Mouse (Mus musculus) limb, embryonic 14.5 days (tissue): ENCODE measurements around the gene Prkca. TPM values are rescaled to one million over a fixed set of nuclear protein-coding genes. Genes with fewer than 3 reads are reported as not detected.

Source experiments
- ATAC-seq: fragments of 200-750 bp; cut with Nextera tagmentation; 2 replicates; pipeline ENCODE4 v1.8.0; 2017; ENCODE audit warnings: low read depth, moderate number of reproducible peaks, moderate TSS enrichment; ENCODE audit not compliant: low FRiP score
- DNase-seq: peaks from one replicate; pipeline ENCODE4 v3.0.0-alpha.2; 2015; ENCODE audit warnings: low spot score
- H3K27ac ChIP-seq: fragments of 300-500 bp; sonication (generic); replicated peaks from 2 replicates; pipeline ENCODE4 v1.5.1; 2014; ENCODE audit warnings: low read depth, mild to moderate bottlenecking, low read length, moderate library complexity, mixed read lengths
- H3K27me3 ChIP-seq: fragments of 300-500 bp; sonication (generic); 2 replicates; pipeline ENCODE4 v1.6.1; 2014; ENCODE audit warnings: low read length, mixed read lengths; ENCODE audit not compliant: control insufficient read depth, insufficient read depth
- H3K36me3 ChIP-seq: fragments of 300-500 bp; sonication (generic); 2 replicates; pipeline ENCODE4 v1.6.1; 2014; ENCODE audit warnings: mild to moderate bottlenecking, low read length, moderate library complexity, mixed read lengths; ENCODE audit not compliant: control insufficient read depth, insufficient read depth
- H3K4me1 ChIP-seq: fragments of 300-500 bp; sonication (generic); 2 replicates; pipeline ENCODE4 v1.6.1; 2014; ENCODE audit warnings: antibody characterized with exemption, low read length, mixed read lengths; ENCODE audit not compliant: control insufficient read depth, insufficient read depth
- H3K4me2 ChIP-seq: fragments of 300-500 bp; sonication (generic); replicated peaks from 2 replicates; pipeline ENCODE4 v1.6.1; 2014; ENCODE audit warnings: low read depth, mild to moderate bottlenecking, low read length, moderate library complexity; ENCODE audit not compliant: severe bottlenecking
- H3K4me3 ChIP-seq: fragments of 300-500 bp; sonication (generic); replicated peaks from 2 replicates; pipeline ENCODE4 v1.5.1; 2014; ENCODE audit warnings: low read length
- H3K9ac ChIP-seq: fragments of 300-500 bp; sonication (generic); 2 replicates; pipeline ENCODE4 v1.6.1; 2014; ENCODE audit warnings: mild to moderate bottlenecking, low read depth, low read length, moderate library complexity; ENCODE audit not compliant: severe bottlenecking
- H3K9me3 ChIP-seq: fragments of 300-500 bp; sonication (generic); 2 replicates; pipeline ENCODE4 v1.6.1; 2016; ENCODE audit warnings: low read length; ENCODE audit not compliant: control insufficient read depth
- POLR2A ChIP-seq: fragments of 200-500 bp; IDR thresholded peaks from 2 replicates; pipeline ENCODE4 v1.8.0; 2012; ENCODE audit warnings: inconsistent platforms, mild to moderate bottlenecking, moderate library complexity, borderline replicate concordance; ENCODE audit not compliant: insufficient read depth, insufficient read length; ENCODE audit errors: extremely low read depth
- WGBS: fragments of 180-500 bp; shearing (Covaris S2); extraction: QIAGEN DNeasy Blood & Tissue Kit; methylation state at CpG from one replicate; pipeline ENCODE4 v1.1.7; 2014; 5-methylcytosine and 5-hydroxymethylcytosine counted together
- polyA plus RNA-seq, 2 experiments: library from polyadenylated mRNA; depleted of rRNA in 1 of 2; stranded (reverse) in 1 of 2; unstranded in 1 of 2; fragments of >200 nt; fragmentation: Nextera tagmentation in 1 of 2; extraction: Ambion mirVana in 1 of 2; gene quantifications; 2 replicates each; pipeline versions ENCODE4 v1.2.1 to v1.2.3; 2012 to 2014

The Prkca gene
- polyA plus RNA-seq, 2 experiments: 9.0 to 16.3 TPM

DNA sequence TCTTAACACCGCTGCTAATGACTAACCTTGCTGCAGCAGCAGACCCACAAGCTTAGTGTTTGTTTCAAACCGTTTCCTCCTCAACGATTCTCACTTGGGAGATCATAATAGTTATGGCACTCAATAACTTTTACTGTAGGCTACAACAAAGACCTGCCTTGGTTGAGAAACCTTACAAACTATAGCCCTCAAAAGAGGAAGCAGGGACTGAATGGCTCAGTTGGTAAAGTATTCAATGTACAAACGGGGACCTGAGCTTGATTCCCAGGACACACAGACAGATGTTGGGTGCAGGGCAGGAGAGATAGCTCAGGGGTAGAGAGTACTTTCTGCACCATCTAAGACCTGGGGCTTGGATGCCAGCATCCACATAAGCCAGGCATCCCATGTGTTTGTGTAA lies 191.1 kb downstream of the Prkca start:
- no peaks in the 10 kb centered on the region for H3K27me3 ChIP-seq
- WGBS: 21% methylated on average over 4 of the region's 4 CpGs
- H3K9ac ChIP-seq: no peak overlapping the region
- TF ChIP-seq POLR2A: no peak
- no peak overlapping the region for H3K27ac ChIP-seq
- H3K4me2 ChIP-seq: no peak overlapping the region
- H3K36me3 ChIP-seq: no peaks in the 10 kb centered on the region
- DNase-seq (no peak), ATAC-seq (no peak)
- peaks cover 54% of the 10 kb centered on the region for H3K4me1 ChIP-seq
- H3K4me3 ChIP-seq: no peak overlapping the region
- H3K9me3 ChIP-seq: no peaks in the 10 kb centered on the region

DNA sequence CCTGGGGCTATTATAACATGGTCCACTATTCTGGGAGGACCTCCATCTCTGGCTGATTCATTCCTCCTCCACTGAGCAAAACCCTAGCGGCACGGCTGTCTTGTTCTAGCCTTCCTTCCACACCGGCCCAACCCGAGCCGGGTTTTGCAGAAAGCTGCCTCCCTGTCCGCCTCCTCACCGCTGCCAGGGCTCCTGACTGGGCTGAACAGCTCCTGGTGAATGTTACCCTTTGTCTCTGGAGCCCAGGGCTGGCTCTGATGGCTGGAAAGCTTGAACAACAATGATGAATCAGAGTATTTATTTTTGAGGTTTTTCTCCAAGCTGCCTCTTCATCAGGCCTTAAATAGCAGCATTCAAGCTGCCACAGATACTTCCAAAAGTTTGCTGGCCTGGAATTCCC lies 193.3 kb downstream of the Prkca start:
- Histone ChIP-seq H3K4me3 (no peak overlapping the region), H3K9ac (no peak overlapping the region), H3K9me3 (no peaks in the 10 kb centered on the region), H3K4me2 (no peak overlapping the region), H3K27ac (0 out of 2 replicates have a peak overlapping the region, but pooled peaks have one; percentile 33), H3K4me1 (peaks cover 59% of the 10 kb centered on the region), H3K27me3 (no peaks in the 10 kb centered on the region), H3K36me3 (no peaks in the 10 kb centered on the region)
- TF ChIP-seq POLR2A: no peak
- no peak for DNase-seq
- WGBS: 57% methylated on average over 7 of the region's 7 CpGs
- ATAC-seq: 0 out of 2 replicates have a peak, but pooled peaks have one; percentile 10

DNA sequence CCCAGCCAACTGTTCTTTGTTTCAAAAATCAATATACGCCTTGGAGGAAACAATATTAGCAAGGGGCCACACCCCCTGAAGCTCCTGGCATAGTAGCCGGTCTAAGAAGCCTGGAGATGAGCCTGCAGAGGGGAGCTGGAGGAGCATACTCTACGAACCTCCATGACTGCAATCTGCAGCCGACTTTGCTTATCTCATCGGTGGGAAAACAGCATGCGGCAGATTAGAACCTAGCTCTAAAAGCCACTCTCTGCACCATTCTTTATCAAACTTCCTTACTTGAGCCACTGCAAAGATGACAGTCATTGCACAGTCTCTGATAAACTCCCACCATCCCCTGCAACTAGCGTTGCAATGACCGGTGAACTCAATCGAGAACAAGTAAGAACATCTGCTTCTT lies 194.5 kb downstream of the Prkca start:
- H3K27ac ChIP-seq: no peak overlapping the region
- H3K4me3 ChIP-seq: no peak overlapping the region

DNA sequence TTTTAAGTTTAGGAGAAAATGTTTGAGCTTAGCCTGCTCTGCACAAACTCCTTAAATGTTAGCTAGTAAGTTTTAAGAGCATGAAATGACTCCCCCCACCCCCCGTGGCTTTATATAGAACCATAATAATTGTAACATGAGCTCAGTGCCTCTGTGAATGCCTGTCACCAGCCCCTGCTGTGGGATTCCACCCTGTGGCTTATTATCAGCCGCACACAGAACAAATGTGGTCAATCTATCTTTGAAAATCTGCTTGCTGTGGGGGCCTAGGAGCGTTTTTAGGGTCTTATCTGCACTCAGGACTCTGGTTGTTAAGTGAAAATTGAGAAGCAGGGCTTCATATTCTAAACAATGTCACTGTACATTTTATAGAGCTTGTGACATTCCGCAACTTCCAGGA lies 195.2 kb downstream of the Prkca start:
- ATAC-seq: 0 out of 2 replicates have a peak, but pooled peaks have one; percentile 18
- peak overlapping the region; percentile 26; the same call in 1 of the 2 replicates for H3K27ac ChIP-seq
- no peaks in the 10 kb centered on the region for H3K9me3 ChIP-seq
- H3K9ac ChIP-seq: no peak overlapping the region
- no peak overlapping the region for H3K4me2 ChIP-seq
- no peak overlapping the region for H3K4me3 ChIP-seq
- peak; percentile 47 for DNase-seq
- H3K27me3 ChIP-seq: no peaks in the 10 kb centered on the region
- no peak for TF ChIP-seq POLR2A
- 17% methylated on average over 4 of the region's 4 CpGs for WGBS
- H3K4me1 ChIP-seq: peaks cover 52% of the 10 kb centered on the region
- no peaks in the 10 kb centered on the region for H3K36me3 ChIP-seq

More for the DNA sequence above, 194.5 kb downstream of the Prkca start:
- H3K27me3 ChIP-seq: no peaks in the 10 kb centered on the region
- H3K9ac ChIP-seq: no peak overlapping the region
- no peak for ATAC-seq
- H3K4me2 ChIP-seq: no peak overlapping the region
- no peak for TF ChIP-seq POLR2A
- peak; percentile 30 for DNase-seq
- peaks cover 57% of the 10 kb centered on the region for H3K4me1 ChIP-seq
- 69% methylated on average over 9 of the region's 9 CpGs for WGBS
- H3K36me3 ChIP-seq: no peaks in the 10 kb centered on the region
- no peaks in the 10 kb centered on the region for H3K9me3 ChIP-seq

DNA sequence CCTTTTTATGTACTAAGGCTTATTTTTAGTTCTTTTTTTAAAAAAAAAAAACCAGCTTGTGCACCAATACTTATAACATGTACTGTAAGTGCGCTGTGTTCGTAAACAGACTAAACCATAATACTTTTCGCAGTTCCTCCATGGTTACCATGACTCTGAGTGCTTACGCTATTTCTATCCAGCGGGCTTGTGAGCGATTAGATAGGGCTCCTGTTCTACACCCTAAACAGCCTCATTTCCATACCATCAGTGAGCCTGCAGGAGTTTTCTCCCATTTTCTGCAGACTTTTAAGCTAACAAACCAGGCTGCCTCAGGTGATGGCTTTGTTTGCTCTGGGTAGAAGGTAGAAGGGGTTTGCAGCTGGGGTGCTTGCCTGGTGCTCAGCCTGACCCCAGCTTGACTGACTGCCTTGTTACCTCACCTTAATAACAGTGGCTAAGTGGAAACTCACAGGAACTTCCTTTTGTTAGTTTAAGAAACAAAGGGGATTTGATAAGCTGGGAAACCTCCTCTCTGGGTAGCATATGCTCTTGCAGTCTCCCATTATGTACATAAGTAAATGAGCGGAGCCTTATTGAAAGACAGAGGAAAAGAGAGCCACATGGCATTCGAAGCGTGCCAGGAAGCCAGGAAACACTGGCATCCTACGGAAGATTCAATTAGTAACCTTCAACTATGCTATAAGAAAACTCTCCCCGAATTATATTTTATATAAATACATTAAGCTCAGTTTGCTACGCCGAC lies 197.8 kb downstream of the Prkca start:
- DNase-seq (no peak), ATAC-seq (no peak)
- Histone ChIP-seq H3K4me1 (peaks cover 29% of the 10 kb centered on the region), H3K4me2 (no peak overlapping the region), H3K9ac (no peak overlapping the region), H3K27me3 (no peaks in the 10 kb centered on the region), H3K27ac (no peak overlapping the region), H3K9me3 (no peaks in the 10 kb centered on the region), H3K36me3 (no peaks in the 10 kb centered on the region), H3K4me3 (no peak overlapping the region)
- WGBS: 81% methylated on average over 13 of the region's 13 CpGs
- no peak for TF ChIP-seq POLR2A

DNA sequence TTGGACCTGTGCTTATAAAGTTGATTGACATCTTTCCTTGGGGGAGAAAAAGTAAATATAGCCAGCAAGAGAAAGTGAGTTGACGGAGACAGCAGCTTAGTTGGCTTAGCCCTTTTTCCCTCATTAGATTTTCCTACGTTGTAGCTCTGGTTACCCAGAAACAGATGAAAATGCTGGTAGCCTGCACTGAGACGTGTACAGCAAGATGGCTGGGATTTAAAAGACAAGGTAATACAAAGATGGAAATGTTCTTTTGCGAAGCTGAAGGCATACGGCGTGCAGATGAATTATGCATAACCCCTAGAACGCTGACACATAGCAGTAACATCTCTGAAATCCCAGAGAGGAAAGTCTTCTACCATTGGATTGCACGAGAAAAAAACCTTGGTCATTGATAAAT lies 198.6 kb downstream of the Prkca start:
- H3K4me1 ChIP-seq: peaks cover 21% of the 10 kb centered on the region
- H3K9me3 ChIP-seq: no peaks in the 10 kb centered on the region
- H3K4me3 ChIP-seq: no peak overlapping the region
- no peak overlapping the region for H3K27ac ChIP-seq
- no peaks in the 10 kb centered on the region for H3K36me3 ChIP-seq
- ATAC-seq (no peak), DNase-seq (no peak)
- 72% methylated on average over 8 of the region's 8 CpGs for WGBS
- H3K27me3 ChIP-seq: no peaks in the 10 kb centered on the region
- H3K4me2 ChIP-seq: no peak overlapping the region
- H3K9ac ChIP-seq: no peak overlapping the region
- TF ChIP-seq POLR2A: no peak
